Mouse (Mus musculus): ENCODE results near the gene Fndc3a. TPM values are rescaled to one million over a fixed set of nuclear protein-coding genes. Genes with fewer than 3 reads are reported as not detected.

The Fndc3a gene
- polyA plus RNA-seq, 1 experiment from 2014 or later: 55.5 TPM

DNA sequence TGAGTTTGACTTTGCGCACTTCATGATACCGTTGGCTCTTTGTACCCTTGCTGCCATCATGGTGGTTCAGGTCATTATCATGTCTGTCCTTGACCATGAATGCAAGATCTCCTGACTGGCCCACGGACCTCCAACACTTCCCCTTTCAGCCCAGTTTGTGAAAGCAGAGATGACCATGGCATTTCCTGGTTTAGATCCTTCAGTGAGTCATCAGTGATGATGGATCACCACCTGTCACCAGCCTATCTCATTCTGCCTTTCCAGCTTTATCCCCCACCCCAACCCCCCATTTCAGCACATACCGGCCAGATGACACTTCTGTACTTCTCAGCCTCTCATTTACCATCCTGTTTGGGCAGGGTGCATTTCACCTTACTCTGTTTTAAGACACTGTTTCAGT, 28.4 kb upstream of the Fndc3a start:
- 0 out of 2 replicates have a peak, but pooled peaks cover 4% of the 10 kb centered on the region for H3K4me1 ChIP-seq (ENCODE audit: control insufficient read depth, insufficient read depth, low read length)
- no peak overlapping the region for H3K4me3 ChIP-seq (ENCODE audit: low read length)
- no peak overlapping the region for H3K4me2 ChIP-seq (replicated peaks; ENCODE audit: low read depth, low read length)
- no peaks in the 10 kb centered on the region for H3K9me3 ChIP-seq (ENCODE audit: control insufficient read depth, low read length)
- no peaks in the 10 kb centered on the region for H3K36me3 ChIP-seq (ENCODE audit: control insufficient read depth, insufficient read depth, low read length)
- H3K27me3 ChIP-seq (ENCODE audit: control insufficient read depth, insufficient read depth, low read length): no peaks in the 10 kb centered on the region
- no peak for ATAC-seq (ENCODE audit: low FRiP score, low TSS enrichment)
- H3K9ac ChIP-seq (ENCODE audit: low read depth, low read length): no peak overlapping the region
- 73% methylated on average over 4 of the region's 4 CpGs for WGBS
- no peak overlapping the region for H3K27ac ChIP-seq (ENCODE audit: low read depth, low read length)

DNA sequence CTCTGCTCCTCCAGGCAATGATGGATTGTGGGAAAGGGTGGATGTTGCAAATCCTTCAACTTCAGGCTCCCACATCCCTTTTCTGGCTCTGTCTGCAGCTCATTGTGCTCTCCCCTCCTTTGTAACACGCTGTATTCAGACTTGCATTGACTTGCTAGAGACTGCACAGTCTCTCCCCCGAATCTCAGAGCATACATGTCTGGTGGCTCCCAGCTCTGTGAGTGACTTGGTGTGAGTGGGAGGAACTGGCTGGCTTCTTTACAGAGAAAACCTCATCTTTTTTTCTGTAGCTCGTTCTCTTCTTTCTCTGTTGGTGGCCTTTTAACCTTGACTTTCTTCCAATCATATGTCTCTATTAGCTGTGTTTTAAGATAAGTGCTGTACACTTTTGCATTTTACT, 16.1 kb upstream of the Fndc3a start:
- Histone ChIP-seq H3K4me1 (ENCODE audit: control insufficient read depth, insufficient read depth, low read length) (no peaks in the 10 kb centered on the region), H3K9ac (ENCODE audit: low read depth, low read length) (no peak overlapping the region), H3K36me3 (ENCODE audit: control insufficient read depth, insufficient read depth, low read length) (no peaks in the 10 kb centered on the region), H3K9me3 (ENCODE audit: control insufficient read depth, low read length) (no peaks in the 10 kb centered on the region), H3K4me3 (ENCODE audit: low read length) (no peak overlapping the region), H3K27me3 (ENCODE audit: control insufficient read depth, insufficient read depth, low read length) (no peaks in the 10 kb centered on the region), H3K4me2 (replicated peaks; ENCODE audit: low read depth, low read length) (no peak overlapping the region), H3K27ac (ENCODE audit: low read depth, low read length) (no peak overlapping the region)
- WGBS: 43% methylated on average over 3 of the region's 3 CpGs
- no peak for ATAC-seq (ENCODE audit: low FRiP score, low TSS enrichment)

GRCm38 (mm10) chr14:72722274-72723053, 12.7 kb upstream of the Fndc3a start:
- Histone ChIP-seq H3K36me3 (ENCODE audit: control insufficient read depth, insufficient read depth, low read length) (no peaks in the 10 kb centered on the region), H3K9me3 (ENCODE audit: control insufficient read depth, low read length) (no peaks in the 10 kb centered on the region), H3K27me3 (ENCODE audit: control insufficient read depth, insufficient read depth, low read length) (no peaks in the 10 kb centered on the region), H3K27ac (ENCODE audit: low read depth, low read length) (no peak overlapping the region), H3K4me1 (ENCODE audit: control insufficient read depth, insufficient read depth, low read length) (no peaks in the 10 kb centered on the region), H3K4me3 (ENCODE audit: low read length) (no peak overlapping the region), H3K9ac (ENCODE audit: low read depth, low read length) (no peak overlapping the region), H3K4me2 (replicated peaks; ENCODE audit: low read depth, low read length) (no peak overlapping the region)
- no peak for ATAC-seq (ENCODE audit: low FRiP score, low TSS enrichment)
- 58% methylated on average over 3 of the region's 3 CpGs for WGBS

GRCm38 (mm10) chr14:72716175-72716574, 6.4 kb upstream of the Fndc3a start:
- H3K4me3 ChIP-seq (ENCODE audit: low read length): no peak overlapping the region
- no peak overlapping the region for H3K9ac ChIP-seq (ENCODE audit: low read depth, low read length)
- H3K27ac ChIP-seq (ENCODE audit: low read depth, low read length): no peak overlapping the region
- WGBS: 90% methylated on average over 4 of the region's 4 CpGs
- H3K4me2 ChIP-seq (replicated peaks; ENCODE audit: low read depth, low read length): no peak overlapping the region
- H3K4me1 ChIP-seq (ENCODE audit: control insufficient read depth, insufficient read depth, low read length): no peaks in the 10 kb centered on the region
- no peaks in the 10 kb centered on the region for H3K9me3 ChIP-seq (ENCODE audit: control insufficient read depth, low read length)
- no peak for ATAC-seq (ENCODE audit: low FRiP score, low TSS enrichment)
- H3K27me3 ChIP-seq (ENCODE audit: control insufficient read depth, insufficient read depth, low read length): no peaks in the 10 kb centered on the region
- H3K36me3 ChIP-seq (ENCODE audit: control insufficient read depth, insufficient read depth, low read length): no peaks in the 10 kb centered on the region

- Histone ChIP-seq H3K9ac (ENCODE audit: low read depth, low read length) (no peak overlapping the region), H3K4me1 (ENCODE audit: control insufficient read depth, insufficient read depth, low read length) (peaks cover 3% of the 10 kb centered on the region; the same call in 1 of the 2 replicates), H3K9me3 (ENCODE audit: control insufficient read depth, low read length) (no peaks in the 10 kb centered on the region), H3K4me2 (replicated peaks; ENCODE audit: low read depth, low read length) (peak overlapping the region; percentile 85), H3K36me3 (ENCODE audit: control insufficient read depth, insufficient read depth, low read length) (no peaks in the 10 kb centered on the region), H3K4me3 (ENCODE audit: low read length) (no peak overlapping the region; the same call in 1 of the 2 replicates), H3K27ac (ENCODE audit: low read depth, low read length) (no peak overlapping the region), H3K27me3 (ENCODE audit: control insufficient read depth, insufficient read depth, low read length) (no peaks in the 10 kb centered on the region)
- 21% methylated on average over 4 of the region's 4 CpGs for WGBS
- ATAC-seq (ENCODE audit: low FRiP score, low TSS enrichment): no peak
Measured at GRCm38 (mm10) chr14:72711130-72711529, 1.3 kb upstream of the Fndc3a start.

GRCm38 (mm10) chr14:72710341-72711027, 681 bp upstream of the Fndc3a start:
- Histone ChIP-seq H3K4me1 (ENCODE audit: control insufficient read depth, insufficient read depth, low read length) (peaks cover 3% of the 10 kb centered on the region; the same call in 1 of the 2 replicates), H3K4me3 (ENCODE audit: low read length) (peak overlapping the region; percentile 78), H3K9ac (ENCODE audit: low read depth, low read length) (peak overlapping the region; percentile 87), H3K36me3 (ENCODE audit: control insufficient read depth, insufficient read depth, low read length) (no peaks in the 10 kb centered on the region), H3K27me3 (ENCODE audit: control insufficient read depth, insufficient read depth, low read length) (no peaks in the 10 kb centered on the region), H3K4me2 (replicated peaks; ENCODE audit: low read depth, low read length) (peak overlapping the region; percentile 85), H3K27ac (ENCODE audit: low read depth, low read length) (peak overlapping the region; percentile 85), H3K9me3 (ENCODE audit: control insufficient read depth, low read length) (no peaks in the 10 kb centered on the region)
- peak; percentile 37; the same call in 1 of the 2 replicates for ATAC-seq (ENCODE audit: low FRiP score, low TSS enrichment)
- WGBS: 2% methylated on average over 38 of the region's 38 CpGs

DNA sequence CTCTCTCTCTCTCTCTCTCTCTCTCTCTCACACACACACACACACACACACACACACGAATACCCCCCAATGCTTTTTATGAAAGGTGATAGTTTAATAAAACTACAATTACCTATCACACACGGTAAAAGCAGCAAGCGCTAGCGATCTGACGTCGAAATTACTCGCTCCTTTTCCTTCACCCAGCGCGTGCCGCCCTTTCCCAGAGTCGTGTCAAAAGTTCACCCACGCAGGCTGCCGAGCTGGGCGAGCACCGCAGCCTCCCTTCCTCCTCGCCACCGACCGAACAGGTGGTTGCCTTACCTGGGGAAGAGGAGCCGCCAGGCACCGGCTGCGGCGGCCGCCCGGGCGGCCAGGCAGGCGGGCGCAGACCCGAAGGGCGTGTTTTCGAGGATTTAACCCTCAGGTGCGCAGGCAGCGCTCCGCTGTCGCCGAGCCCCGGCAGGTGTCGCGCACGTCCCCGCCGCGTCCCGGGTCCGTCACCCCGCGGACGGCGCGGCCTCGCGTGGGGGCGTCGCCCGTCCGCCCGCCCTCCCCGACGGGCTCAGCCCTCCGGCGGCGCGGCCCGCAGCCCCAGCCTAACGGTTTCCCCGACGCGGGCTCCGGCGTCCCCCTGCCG, 603 bp downstream of the Fndc3a start:
- under 1% methylated on average over 56 of the region's 70 CpGs for WGBS

DNA sequence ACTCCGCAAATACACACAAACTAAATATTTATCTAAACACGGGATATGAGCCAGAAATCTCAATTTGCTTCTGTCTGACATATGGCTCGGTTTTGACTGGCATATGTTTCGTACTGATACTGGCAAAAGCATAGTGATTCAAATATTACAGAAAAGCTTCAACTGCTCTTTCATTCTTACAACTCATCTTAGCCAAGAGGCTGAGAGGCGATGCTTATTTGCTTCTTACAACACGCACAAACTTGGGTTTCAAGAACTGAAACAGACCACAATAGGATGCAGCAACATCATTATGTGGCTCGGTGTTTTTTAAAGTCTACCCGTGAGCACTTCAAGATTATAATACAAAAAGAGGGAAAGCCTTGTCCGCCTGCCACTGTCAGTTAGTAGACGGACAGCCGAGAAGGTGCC, 1.2 kb downstream of the Fndc3a start:
- peak overlapping the region; percentile 78 for H3K4me3 ChIP-seq (ENCODE audit: low read length)
- H3K4me2 ChIP-seq (replicated peaks; ENCODE audit: low read depth, low read length): peak overlapping the region; percentile 85
- H3K27me3 ChIP-seq (ENCODE audit: control insufficient read depth, insufficient read depth, low read length): no peaks in the 10 kb centered on the region
- H3K9me3 ChIP-seq (ENCODE audit: control insufficient read depth, low read length): no peaks in the 10 kb centered on the region
- peaks cover 3% of the 10 kb centered on the region; the same call in 1 of the 2 replicates for H3K4me1 ChIP-seq (ENCODE audit: control insufficient read depth, insufficient read depth, low read length)
- no peak overlapping the region for H3K27ac ChIP-seq (ENCODE audit: low read depth, low read length)
- H3K9ac ChIP-seq (ENCODE audit: low read depth, low read length): peak overlapping the region; percentile 44; the same call in 1 of the 2 replicates
- ATAC-seq (ENCODE audit: low FRiP score, low TSS enrichment): no peak
- 37% methylated on average over 11 of the region's 11 CpGs for WGBS
- H3K36me3 ChIP-seq (ENCODE audit: control insufficient read depth, insufficient read depth, low read length): no peaks in the 10 kb centered on the region

More for the DNA sequence above, 603 bp downstream of the Fndc3a start:
- Histone ChIP-seq H3K9ac (ENCODE audit: low read depth, low read length) (peak overlapping the region; percentile 87), H3K9me3 (ENCODE audit: control insufficient read depth, low read length) (no peaks in the 10 kb centered on the region), H3K4me2 (replicated peaks; ENCODE audit: low read depth, low read length) (peak overlapping the region; percentile 85), H3K4me1 (ENCODE audit: control insufficient read depth, insufficient read depth, low read length) (peaks cover 3% of the 10 kb centered on the region; the same call in 1 of the 2 replicates), H3K4me3 (ENCODE audit: low read length) (peak overlapping the region; percentile 78), H3K27me3 (ENCODE audit: control insufficient read depth, insufficient read depth, low read length) (no peaks in the 10 kb centered on the region), H3K27ac (ENCODE audit: low read depth, low read length) (peak overlapping the region; percentile 85; the same call in 1 of the 2 replicates), H3K36me3 (ENCODE audit: control insufficient read depth, insufficient read depth, low read length) (no peaks in the 10 kb centered on the region)
- ATAC-seq (ENCODE audit: low FRiP score, low TSS enrichment): peak; percentile 59

Measured in kidney, embryonic 14.5 days (tissue).